Mouse (Mus musculus): ENCODE results near the gene Ccdc110.

Gene Ccdc110

GRCm38 (mm10) chr8:45986665-45987064, 52.2 kb downstream of the Ccdc110 start:
- DNase-seq = no peak

- no peak for DNase-seq
Measured at GRCm38 (mm10) chr8:45988189-45988588, 53.8 kb downstream of the Ccdc110 start.

GRCm38 (mm10) chr8:45990631-45991310, 56.4 kb downstream of the Ccdc110 start:
- no peak for DNase-seq

All from kidney, adult 8-10 months (tissue).